Mouse (Mus musculus) hindbrain, embryonic 14.5 days (tissue): ENCODE measurements at regions not wholly inside any gene's neighbourhood (a gene's known extent, or its start where the extent isn't known, plus 50 kb on each side); places are given as distances from the start of the nearest gene placed in this dataset.

Experiments used
- ATAC-seq: fragments of 200-750 bp; cut with Nextera tagmentation; 2 replicates; pipeline ENCODE4 v1.8.0; 2017; ENCODE audit warnings: moderate number of reproducible peaks, mild to moderate bottlenecking, moderate TSS enrichment, moderate library complexity; ENCODE audit not compliant: low FRiP score
- DNase-seq: peaks from one replicate; pipeline ENCODE4 v3.0.0-alpha.2; 2015; ENCODE audit warnings: low spot score
- H3K27ac ChIP-seq: fragments of 300-500 bp; sonication (generic); 2 replicates; pipeline ENCODE4 v1.5.1; 2014; ENCODE audit warnings: mild to moderate bottlenecking, moderate library complexity
- H3K27me3 ChIP-seq: fragments of 300-500 bp; sonication (generic); 2 replicates; pipeline ENCODE4 v1.6.1; 2014; ENCODE audit warnings: mild to moderate bottlenecking, low read length, mixed read lengths; ENCODE audit not compliant: control insufficient read depth, insufficient read depth
- H3K36me3 ChIP-seq: fragments of 300-500 bp; sonication (generic); replicated peaks from 2 replicates; pipeline ENCODE4 v1.6.1; 2014; ENCODE audit not compliant: control insufficient read depth, insufficient read depth
- H3K4me1 ChIP-seq: fragments of 300-500 bp; sonication (generic); replicated peaks from 2 replicates; pipeline ENCODE4 v1.6.1; 2014; ENCODE audit warnings: antibody characterized with exemption, low read length, mixed read lengths; ENCODE audit not compliant: control insufficient read depth, insufficient read depth
- H3K4me2 ChIP-seq: fragments of 300-500 bp; sonication (generic); replicated peaks from 2 replicates; pipeline ENCODE4 v1.6.1; 2014; ENCODE audit warnings: mild to moderate bottlenecking, moderate library complexity
- H3K4me3 ChIP-seq: fragments of 300-500 bp; sonication (generic); replicated peaks from 2 replicates; pipeline ENCODE4 v1.5.1; 2014; ENCODE audit warnings: mild to moderate bottlenecking, low read length
- H3K9ac ChIP-seq: fragments of 300-500 bp; sonication (generic); 2 replicates; pipeline ENCODE4 v1.6.1; 2014
- H3K9me3 ChIP-seq: fragments of 300-500 bp; sonication (generic); 2 replicates; pipeline ENCODE4 v1.6.1; 2016; ENCODE audit warnings: low read length; ENCODE audit not compliant: control insufficient read depth
- WGBS: fragments of 180-500 bp; shearing (Covaris S2); extraction: QIAGEN DNeasy Blood & Tissue Kit; methylation state at CpG from one replicate; pipeline ENCODE4 v1.1.7; 2014; 5-methylcytosine and 5-hydroxymethylcytosine counted together

- H3K4me1 ChIP-seq: no peaks in the 10 kb centered on the region
- WGBS: 82% methylated on average over 2 of the region's 2 CpGs
Observed at GRCm38 (mm10) chr12:109662179-109662578, 62.0 kb upstream of the Rtl1 start.

GRCm38 (mm10) chr12:109674766-109675165 is 74.6 kb upstream of the Rtl1 start:
- Histone ChIP-seq H3K9me3 (no peaks in the 10 kb centered on the region), H3K4me1 (no peaks in the 10 kb centered on the region), H3K9ac (no peak overlapping the region), H3K27me3 (no peaks in the 10 kb centered on the region), H3K4me3 (no peak overlapping the region), H3K27ac (no peak overlapping the region), H3K36me3 (peaks cover 74% of the 10 kb centered on the region), H3K4me2 (no peak overlapping the region)
- 88% methylated on average over 4 of the region's 4 CpGs for WGBS
- ATAC-seq: no peak
- DNase-seq: no peak

More at GRCm38 (mm10) chr12:109662179-109662578, 62.0 kb upstream of the Rtl1 start:
- H3K27me3 ChIP-seq: no peaks in the 10 kb centered on the region
- H3K36me3 ChIP-seq: peaks cover 76% of the 10 kb centered on the region
- H3K4me2 ChIP-seq: no peak overlapping the region
- no peak overlapping the region for H3K4me3 ChIP-seq
- ATAC-seq (no peak), DNase-seq (no peak)
- H3K9ac ChIP-seq: no peak overlapping the region
- H3K27ac ChIP-seq: no peak overlapping the region
- H3K9me3 ChIP-seq: no peaks in the 10 kb centered on the region

GRCm38 (mm10) chr12:109694046-109694445 is 93.9 kb upstream of the Rtl1 start:
- no peak overlapping the region for H3K4me2 ChIP-seq
- 91% methylated on average over 4 of the region's 4 CpGs for WGBS
- H3K27ac ChIP-seq: no peak overlapping the region
- H3K9ac ChIP-seq: no peak overlapping the region
- H3K4me3 ChIP-seq: no peak overlapping the region
- H3K27me3 ChIP-seq: no peaks in the 10 kb centered on the region
- H3K4me1 ChIP-seq: no peaks in the 10 kb centered on the region
- no peaks in the 10 kb centered on the region for H3K9me3 ChIP-seq
- ATAC-seq (no peak), DNase-seq (no peak)
- peaks cover 91% of the 10 kb centered on the region for H3K36me3 ChIP-seq

- Histone ChIP-seq H3K27me3 (no peaks in the 10 kb centered on the region), H3K9me3 (no peaks in the 10 kb centered on the region), H3K36me3 (peaks cover 91% of the 10 kb centered on the region), H3K4me2 (no peak overlapping the region), H3K27ac (no peak overlapping the region), H3K9ac (no peak overlapping the region), H3K4me1 (no peaks in the 10 kb centered on the region), H3K4me3 (no peak overlapping the region)
- DNase-seq (no peak), ATAC-seq (no peak)
- whole genome bisulfite sequencing: 95% methylated on average over 5 of the region's 5 CpGs
Observed at GRCm38 (mm10) chr12:109694801-109695430, 94.8 kb upstream of the Rtl1 start.

GRCm38 (mm10) chr12:109706820-109707219 is 106.7 kb upstream of the Rtl1 start:
- Histone ChIP-seq H3K9me3 (no peaks in the 10 kb centered on the region), H3K36me3 (peaks cover 18% of the 10 kb centered on the region; the same call in 1 of the 2 replicates), H3K27me3 (no peaks in the 10 kb centered on the region), H3K4me2 (no peak overlapping the region), H3K9ac (no peak overlapping the region), H3K27ac (no peak overlapping the region), H3K4me3 (no peak overlapping the region), H3K4me1 (no peaks in the 10 kb centered on the region)
- DNase-seq (no peak), ATAC-seq (no peak)
- 89% methylated on average over 6 of the region's 6 CpGs for WGBS

GRCm38 (mm10) chr12:109709661-109710060 is 109.5 kb upstream of the Rtl1 start:
- H3K4me3 ChIP-seq: no peak overlapping the region
- H3K4me1 ChIP-seq: no peaks in the 10 kb centered on the region
- H3K27ac ChIP-seq: no peak overlapping the region
- peaks cover 45% of the 10 kb centered on the region for H3K36me3 ChIP-seq
- H3K27me3 ChIP-seq: no peaks in the 10 kb centered on the region
- no peaks in the 10 kb centered on the region for H3K9me3 ChIP-seq
- 88% methylated on average over 5 of the region's 5 CpGs for WGBS
- ATAC-seq: no peak
- H3K4me2 ChIP-seq: no peak overlapping the region
- no peak for DNase-seq
- H3K9ac ChIP-seq: no peak overlapping the region

- no peaks in the 10 kb centered on the region for H3K4me1 ChIP-seq
- WGBS: 97% methylated on average over 5 of the region's 5 CpGs
- no peak for ATAC-seq
- no peak overlapping the region for H3K4me3 ChIP-seq
- H3K27ac ChIP-seq: no peak overlapping the region
- peaks cover 58% of the 10 kb centered on the region for H3K36me3 ChIP-seq
- H3K9ac ChIP-seq: no peak overlapping the region
- no peak overlapping the region for H3K4me2 ChIP-seq
- no peaks in the 10 kb centered on the region for H3K9me3 ChIP-seq
- DNase-seq: no peak
- no peaks in the 10 kb centered on the region for H3K27me3 ChIP-seq
Observed at GRCm38 (mm10) chr12:109711392-109711791, 111.3 kb upstream of the Rtl1 start.

GRCm38 (mm10) chr12:109711946-109712345 is 111.8 kb upstream of the Rtl1 start:
- 85% methylated on average over 7 of the region's 7 CpGs for WGBS
- ATAC-seq: no peak

GRCm38 (mm10) chr12:109712386-109712785 is 112.3 kb upstream of the Rtl1 start:
- 88% methylated on average over 16 of the region's 16 CpGs for WGBS
- Histone ChIP-seq H3K27ac (no peak overlapping the region), H3K27me3 (no peaks in the 10 kb centered on the region), H3K4me1 (no peaks in the 10 kb centered on the region), H3K4me2 (no peak overlapping the region), H3K4me3 (no peak overlapping the region), H3K9ac (no peak overlapping the region), H3K9me3 (no peaks in the 10 kb centered on the region), H3K36me3 (peaks cover 68% of the 10 kb centered on the region)
- DNase-seq (no peak), ATAC-seq (no peak)

More at GRCm38 (mm10) chr12:109711946-109712345, 111.8 kb upstream of the Rtl1 start:
- Histone ChIP-seq H3K4me1 (no peaks in the 10 kb centered on the region), H3K27ac (no peak overlapping the region), H3K4me2 (no peak overlapping the region), H3K9ac (no peak overlapping the region), H3K9me3 (no peaks in the 10 kb centered on the region), H3K36me3 (peaks cover 63% of the 10 kb centered on the region), H3K27me3 (no peaks in the 10 kb centered on the region), H3K4me3 (no peak overlapping the region)
- no peak for DNase-seq

GRCm38 (mm10) chr12:109713041-109713440 is 112.9 kb upstream of the Rtl1 start:
- Histone ChIP-seq H3K4me3 (no peak overlapping the region), H3K4me1 (no peaks in the 10 kb centered on the region), H3K4me2 (no peak overlapping the region), H3K9ac (no peak overlapping the region), H3K27me3 (no peaks in the 10 kb centered on the region), H3K27ac (no peak overlapping the region), H3K9me3 (no peaks in the 10 kb centered on the region), H3K36me3 (peaks cover 74% of the 10 kb centered on the region)
- no peak for ATAC-seq
- no peak for DNase-seq
- 96% methylated on average over 3 of the region's 3 CpGs for WGBS
